Mouse (Mus musculus): ENCODE data around the gene Slc2a2. TPM values are rescaled to one million over a fixed set of nuclear protein-coding genes. Genes with fewer than 3 reads are reported as not detected.

Slc2a2 gene
- polyA plus RNA-seq (2015; fragmentation: Nextera tagmentation; extraction: Ambion mirVana) = 0.10 TPM in 1 of 2 replicates, not detected in the other

DNA sequence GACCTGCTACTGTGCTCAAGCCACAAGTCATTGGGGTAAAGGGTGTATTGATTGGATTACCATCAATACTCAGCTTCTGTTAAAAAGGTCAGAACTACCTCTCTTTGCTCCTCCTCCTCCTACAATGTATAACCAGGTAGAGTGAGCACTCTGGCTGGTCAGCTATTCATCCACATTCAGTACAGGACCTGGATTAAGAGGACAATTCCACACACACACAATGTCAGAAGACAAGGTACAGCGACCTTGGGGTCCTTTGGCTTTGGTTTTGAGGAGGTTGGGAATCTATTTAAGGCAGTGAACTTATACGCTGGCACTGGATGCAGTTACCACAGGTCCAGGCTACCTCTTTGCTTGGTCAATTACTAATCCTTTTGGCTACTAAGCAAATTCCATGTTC is at the start of gene Slc2a2:
Slc2a2 (plus strand) TSS at position 107 of the 400 bp plus-strand sequence.
- Histone ChIP-seq H3K4me1 (no peaks in the 10 kb centered on the region), H3K36me3 (replicated peaks) (no peaks in the 10 kb centered on the region), H3K9ac (no peak within 1 kb of the TSS), H3K4me3 (no peak within 1 kb of the TSS), H3K4me2 (no peak within 1 kb of the TSS), H3K9me3 (no peaks in the 10 kb centered on the region), H3K27me3 (replicated peaks) (no peaks in the 10 kb centered on the region), H3K27ac (no peak within 1 kb of the TSS)
- 88% methylated on average over 2 of the region's 2 CpGs for WGBS
- ATAC-seq (replicated peaks) = no peak

- H3K27me3 ChIP-seq (replicated peaks) = no peaks in the 10 kb centered on the region
- H3K9ac ChIP-seq = no peak overlapping the region
- H3K4me3 ChIP-seq = no peak overlapping the region
- H3K4me2 ChIP-seq = no peak overlapping the region
- peaks cover 44% of the 10 kb centered on the region for H3K36me3 ChIP-seq (replicated peaks)
- H3K27ac ChIP-seq = no peak overlapping the region
- no peak for ATAC-seq (replicated peaks)
- H3K4me1 ChIP-seq = no peaks in the 10 kb centered on the region
- H3K9me3 ChIP-seq = no peaks in the 10 kb centered on the region
- whole genome bisulfite sequencing = 49% methylated on average over 3 of the region's 3 CpGs
These were observed 45.1 kb upstream of the Slc2a2 start for GRCm38 (mm10) chr3:28652574-28652973.

GRCm38 (mm10) chr3:28653043-28653442 is 44.7 kb upstream of the Slc2a2 start:
- Histone ChIP-seq H3K27ac (no peak overlapping the region), H3K4me3 (no peak overlapping the region), H3K9ac (no peak overlapping the region), H3K9me3 (no peaks in the 10 kb centered on the region), H3K27me3 (replicated peaks) (no peaks in the 10 kb centered on the region), H3K4me2 (no peak overlapping the region), H3K4me1 (no peaks in the 10 kb centered on the region), H3K36me3 (replicated peaks) (peaks cover 41% of the 10 kb centered on the region)
- 81% methylated on average over 3 of the region's 3 CpGs for WGBS
- ATAC-seq (replicated peaks) = no peak

DNA sequence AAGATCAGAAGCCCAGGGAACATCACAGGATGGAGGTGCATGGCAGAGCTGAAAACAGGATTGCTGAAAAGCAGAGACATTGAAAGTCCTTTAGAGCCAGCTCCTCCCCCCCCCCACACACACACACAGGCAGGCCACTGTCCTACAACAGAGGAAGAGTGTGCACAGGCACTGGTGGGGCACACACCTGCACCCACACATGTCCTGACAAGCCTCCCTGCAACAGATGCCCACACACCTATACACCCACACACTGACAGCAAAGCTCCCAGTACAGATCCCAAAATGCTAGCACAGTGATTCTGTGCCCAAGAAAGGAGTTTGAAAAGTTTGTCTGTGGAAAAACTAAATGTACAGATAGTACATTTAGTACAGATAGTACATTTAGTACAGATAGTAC is 43.0 kb upstream of the Slc2a2 start:
- Histone ChIP-seq H3K4me3 (no peak overlapping the region), H3K4me1 (no peaks in the 10 kb centered on the region), H3K27ac (no peak overlapping the region), H3K36me3 (replicated peaks) (peaks cover 29% of the 10 kb centered on the region), H3K4me2 (no peak overlapping the region), H3K9ac (no peak overlapping the region), H3K9me3 (no peaks in the 10 kb centered on the region), H3K27me3 (replicated peaks) (no peaks in the 10 kb centered on the region)
- no peak for ATAC-seq (replicated peaks)

GRCm38 (mm10) chr3:28658349-28658748 is 39.4 kb upstream of the Slc2a2 start:
- H3K4me1 ChIP-seq = no peaks in the 10 kb centered on the region
- H3K27me3 ChIP-seq (replicated peaks) = no peaks in the 10 kb centered on the region
- H3K36me3 ChIP-seq (replicated peaks) = peaks cover 26% of the 10 kb centered on the region
- no peak; the same call in 1 of the 2 replicates for ATAC-seq (replicated peaks)
- H3K27ac ChIP-seq = no peak overlapping the region
- H3K9me3 ChIP-seq = no peaks in the 10 kb centered on the region
- no peak overlapping the region for H3K4me2 ChIP-seq
- no peak overlapping the region for H3K9ac ChIP-seq
- 41% methylated on average over 1 of the region's 1 CpGs for WGBS
- no peak overlapping the region for H3K4me3 ChIP-seq

GRCm38 (mm10) chr3:28680851-28681250 is 16.9 kb upstream of the Slc2a2 start:
- 49% methylated on average over 7 of the region's 7 CpGs for WGBS
- Histone ChIP-seq H3K4me2 (no peak overlapping the region), H3K4me1 (no peaks in the 10 kb centered on the region), H3K27me3 (replicated peaks) (no peaks in the 10 kb centered on the region), H3K27ac (no peak overlapping the region), H3K9ac (no peak overlapping the region), H3K4me3 (no peak overlapping the region), H3K36me3 (replicated peaks) (no peaks in the 10 kb centered on the region), H3K9me3 (no peaks in the 10 kb centered on the region)
- no peak for ATAC-seq (replicated peaks)

GRCm38 (mm10) chr3:28681866-28682265 is 15.8 kb upstream of the Slc2a2 start:
- H3K9ac ChIP-seq = no peak overlapping the region
- H3K27ac ChIP-seq = no peak overlapping the region
- no peak overlapping the region for H3K4me3 ChIP-seq
- WGBS = 57% methylated on average over 6 of the region's 6 CpGs
- H3K9me3 ChIP-seq = no peaks in the 10 kb centered on the region
- H3K4me2 ChIP-seq = no peak overlapping the region
- no peaks in the 10 kb centered on the region for H3K27me3 ChIP-seq (replicated peaks)
- ATAC-seq (replicated peaks) = no peak
- H3K36me3 ChIP-seq (replicated peaks) = no peaks in the 10 kb centered on the region
- H3K4me1 ChIP-seq = no peaks in the 10 kb centered on the region

DNA sequence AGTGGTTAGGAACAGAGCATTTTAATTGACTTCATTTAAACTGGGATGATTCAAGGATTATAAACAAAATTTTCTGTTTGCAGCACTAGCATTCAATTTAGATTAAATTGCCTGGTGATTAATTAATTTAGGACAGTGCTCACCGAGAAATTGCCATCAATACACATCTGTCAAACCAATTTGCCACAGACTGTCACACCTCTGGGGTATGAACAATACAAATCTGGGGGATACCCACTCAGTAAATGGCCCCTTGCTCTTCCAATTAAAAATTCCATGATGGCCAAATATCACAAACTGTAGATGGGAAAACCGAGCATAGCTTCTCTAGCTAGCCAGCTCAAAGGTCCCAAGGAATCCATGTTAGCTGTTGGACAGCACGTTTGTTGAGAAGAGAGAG is 15.3 kb upstream of the Slc2a2 start:
- H3K27me3 ChIP-seq (replicated peaks) = no peaks in the 10 kb centered on the region
- H3K4me2 ChIP-seq = no peak overlapping the region
- 59% methylated on average over 3 of the region's 3 CpGs for WGBS
- no peak overlapping the region for H3K9ac ChIP-seq
- no peaks in the 10 kb centered on the region for H3K9me3 ChIP-seq
- no peak overlapping the region for H3K27ac ChIP-seq
- H3K36me3 ChIP-seq (replicated peaks) = no peaks in the 10 kb centered on the region
- no peak overlapping the region for H3K4me3 ChIP-seq
- no peak for ATAC-seq (replicated peaks)
- no peaks in the 10 kb centered on the region for H3K4me1 ChIP-seq

DNA sequence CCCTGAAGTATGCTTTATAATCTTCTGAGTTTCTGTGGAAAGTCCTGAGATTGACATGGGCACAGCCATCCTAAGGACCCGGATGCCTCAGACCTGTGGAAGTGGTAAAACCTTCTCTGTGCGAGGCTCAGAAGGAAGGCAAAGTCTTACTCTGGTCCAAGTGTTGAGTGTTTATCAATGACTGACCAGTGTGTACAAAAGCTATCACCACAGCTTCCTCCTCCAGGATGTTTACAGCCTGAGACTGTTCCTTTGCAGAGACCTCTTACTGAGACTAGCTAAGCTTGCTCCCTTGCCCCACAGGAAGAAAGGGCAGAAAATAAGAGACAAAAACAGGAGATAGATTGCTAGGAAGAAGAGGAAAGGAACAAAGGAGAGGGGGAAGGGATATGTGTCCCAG is 12.2 kb upstream of the Slc2a2 start:
- Histone ChIP-seq H3K27me3 (replicated peaks) (no peaks in the 10 kb centered on the region), H3K4me3 (no peak overlapping the region), H3K4me2 (no peak overlapping the region), H3K9ac (no peak overlapping the region), H3K4me1 (no peaks in the 10 kb centered on the region), H3K36me3 (replicated peaks) (no peaks in the 10 kb centered on the region), H3K9me3 (no peaks in the 10 kb centered on the region), H3K27ac (no peak overlapping the region)
- no peak for ATAC-seq (replicated peaks)
- WGBS = 96% methylated on average over 2 of the region's 2 CpGs

- WGBS = 90% methylated on average over 5 of the region's 5 CpGs
- H3K4me1 ChIP-seq = no peaks in the 10 kb centered on the region
- no peak overlapping the region for H3K4me2 ChIP-seq
- H3K9ac ChIP-seq = no peak overlapping the region
- no peak for ATAC-seq (replicated peaks)
- no peaks in the 10 kb centered on the region for H3K9me3 ChIP-seq
- no peaks in the 10 kb centered on the region for H3K27me3 ChIP-seq (replicated peaks)
- H3K36me3 ChIP-seq (replicated peaks) = no peaks in the 10 kb centered on the region
- no peak overlapping the region for H3K4me3 ChIP-seq
- no peak overlapping the region for H3K27ac ChIP-seq
These were observed 2.9 kb upstream of the Slc2a2 start for GRCm38 (mm10) chr3:28694811-28695210.

- no peak for ATAC-seq (replicated peaks)
- no peak overlapping the region for H3K27ac ChIP-seq
- H3K36me3 ChIP-seq (replicated peaks) = no peaks in the 10 kb centered on the region
- H3K4me2 ChIP-seq = no peak overlapping the region
- H3K9me3 ChIP-seq = no peaks in the 10 kb centered on the region
- 82% methylated on average over 13 of the region's 13 CpGs for WGBS
- no peak overlapping the region for H3K9ac ChIP-seq
- H3K27me3 ChIP-seq (replicated peaks) = no peaks in the 10 kb centered on the region
- no peak overlapping the region for H3K4me3 ChIP-seq
- H3K4me1 ChIP-seq = no peaks in the 10 kb centered on the region
These were observed 2.1 kb upstream of the Slc2a2 start for GRCm38 (mm10) chr3:28695608-28696007.

DNA sequence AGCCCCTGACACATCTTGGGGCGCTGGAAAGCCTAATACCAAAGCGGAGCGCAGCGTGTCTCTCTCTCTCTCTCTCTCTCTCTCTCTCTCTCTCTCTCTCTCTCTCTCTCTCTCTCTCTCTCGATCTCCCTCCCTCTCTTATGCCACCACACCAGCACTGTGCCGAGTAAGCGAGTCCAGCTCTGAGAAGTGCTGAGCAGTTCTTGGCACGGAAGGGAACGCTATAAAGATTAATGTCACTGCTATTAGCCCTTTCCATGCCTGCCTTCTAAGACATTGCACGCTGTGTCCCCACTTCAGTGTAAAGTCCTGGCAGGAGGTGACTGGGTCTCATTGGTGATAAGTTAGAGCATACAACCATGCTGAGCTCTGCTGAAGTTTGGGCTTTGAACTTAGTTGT is 1.5 kb upstream of the Slc2a2 start:
- H3K27me3 ChIP-seq (replicated peaks) = no peaks in the 10 kb centered on the region
- no peaks in the 10 kb centered on the region for H3K36me3 ChIP-seq (replicated peaks)
- WGBS = 94% methylated on average over 9 of the region's 10 CpGs
- no peak overlapping the region for H3K9ac ChIP-seq
- H3K4me3 ChIP-seq = no peak overlapping the region
- H3K4me1 ChIP-seq = no peaks in the 10 kb centered on the region
- no peak; the same call in 1 of the 2 replicates for ATAC-seq (replicated peaks)
- H3K9me3 ChIP-seq = no peaks in the 10 kb centered on the region
- H3K27ac ChIP-seq = no peak overlapping the region
- H3K4me2 ChIP-seq = no peak overlapping the region

- H3K4me3 ChIP-seq = no peak overlapping the region
- no peak overlapping the region for H3K4me2 ChIP-seq
- no peak overlapping the region for H3K27ac ChIP-seq
- ATAC-seq (replicated peaks) = no peak
- no peaks in the 10 kb centered on the region for H3K27me3 ChIP-seq (replicated peaks)
- H3K36me3 ChIP-seq (replicated peaks) = no peaks in the 10 kb centered on the region
- WGBS = 76% methylated on average over 4 of the region's 4 CpGs
- H3K9ac ChIP-seq = no peak overlapping the region
- H3K9me3 ChIP-seq = no peaks in the 10 kb centered on the region
- H3K4me1 ChIP-seq = no peaks in the 10 kb centered on the region
These were observed 1.9 kb downstream of the Slc2a2 start for GRCm38 (mm10) chr3:28699601-28700000.

All from midbrain, embryonic 15.5 days (tissue).